Mouse (Mus musculus): Measurements from ENCODE around the gene Gm17359. TPM values are rescaled to one million over a fixed set of nuclear protein-coding genes. Genes with fewer than 3 reads are reported as not detected.
A peak's percentile ranks its signal among the peaks of the same experiment; 100 is the strongest.

Gene Gm17359
- polyA plus RNA-seq, 3 experiments from 2014 or later: not detected

DNA sequence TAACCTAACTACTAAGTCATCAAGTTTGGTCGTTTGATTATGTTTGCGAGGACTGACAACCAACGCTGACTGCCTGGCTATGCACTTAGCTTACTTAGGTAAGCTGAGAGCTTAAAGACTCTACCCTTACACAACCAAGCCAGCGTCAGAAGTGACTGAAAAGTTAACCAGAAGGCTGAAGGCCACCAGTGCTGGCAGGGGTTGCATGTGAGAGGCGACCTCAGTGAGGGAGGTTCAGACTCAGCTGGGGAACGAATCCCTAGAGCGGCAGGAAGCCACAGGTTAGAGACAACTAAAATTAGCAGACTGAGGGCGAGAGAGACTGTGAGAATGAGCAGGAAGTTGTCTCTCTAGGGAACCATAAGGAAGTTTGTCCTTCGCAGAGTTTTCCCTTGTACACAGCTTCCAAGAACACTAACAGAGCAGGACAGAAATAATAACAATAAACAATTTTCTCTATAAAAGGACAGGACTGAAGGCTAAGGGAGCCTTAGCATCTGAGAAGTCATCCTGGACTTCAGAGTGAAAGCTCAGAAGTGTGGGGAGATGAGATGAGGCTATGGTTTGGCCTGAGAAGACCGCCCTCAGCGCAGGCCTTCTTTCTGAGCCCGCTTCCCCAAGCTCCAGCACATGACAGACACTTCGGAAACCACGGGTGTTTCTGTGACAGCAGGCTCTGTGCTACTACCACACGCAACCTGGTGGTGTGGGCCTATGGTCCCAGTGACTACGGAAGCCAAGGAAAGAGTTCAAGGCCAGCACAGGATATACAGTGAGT lies 148.0 kb downstream of the Gm17359 start:
- no peak for ATAC-seq

DNA sequence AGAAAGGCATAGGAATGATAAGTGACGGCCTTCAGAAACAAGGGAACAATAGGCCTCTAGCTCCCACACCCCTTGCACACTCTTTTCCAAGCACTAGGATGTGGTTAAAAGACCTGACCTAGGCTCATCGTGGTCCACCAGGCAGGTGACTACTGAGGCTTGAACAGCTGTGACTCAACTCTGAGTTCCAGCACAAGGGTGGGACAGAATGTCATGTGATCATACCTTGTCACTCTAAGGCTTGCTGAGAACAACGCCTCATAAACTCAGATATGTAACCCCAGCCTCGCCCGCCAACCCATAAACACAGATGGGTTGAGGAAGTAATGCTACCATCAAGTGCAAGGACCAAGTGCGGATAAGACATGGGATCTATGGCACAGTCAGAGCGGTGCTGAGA lies 151.6 kb downstream of the Gm17359 start:
- ATAC-seq: no peak

DNA sequence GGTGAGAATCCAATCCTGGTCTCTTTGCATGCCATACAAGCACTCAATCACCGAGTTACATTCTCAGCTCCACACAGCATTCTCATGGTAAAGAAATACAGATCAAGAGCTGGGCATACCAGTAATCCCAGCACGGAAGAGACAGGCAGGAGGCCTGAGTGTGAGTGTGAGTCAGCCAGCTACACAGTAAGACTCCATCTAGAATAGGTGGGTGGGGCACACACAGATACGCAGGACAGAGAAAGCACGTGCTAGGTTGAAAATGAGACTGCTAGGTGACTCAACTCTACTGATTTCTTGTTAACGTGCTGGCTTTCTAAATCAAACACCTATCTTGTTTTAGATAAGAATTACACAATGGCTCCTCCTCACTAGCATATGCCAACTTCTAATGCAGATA lies 153.6 kb downstream of the Gm17359 start:
- ATAC-seq: no peak

DNA sequence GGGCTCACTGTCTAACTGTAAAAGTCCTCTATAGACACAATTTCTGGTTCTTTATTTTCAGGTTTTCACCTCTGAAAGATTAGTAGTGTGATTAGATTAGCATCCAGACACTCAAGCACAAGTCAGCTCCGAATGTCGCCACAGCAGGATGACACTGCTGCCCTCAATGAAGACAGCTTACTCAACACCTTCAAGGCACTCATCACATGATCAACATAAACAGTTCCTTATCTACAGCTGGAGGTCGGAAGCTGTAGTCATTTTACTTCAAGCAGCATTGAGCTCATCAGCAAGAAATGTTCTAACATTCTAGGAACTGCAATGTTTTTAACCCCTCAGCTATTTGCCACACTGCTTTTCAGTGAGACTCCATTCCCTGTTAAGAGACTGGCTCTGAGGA lies 155.2 kb downstream of the Gm17359 start:
- peak; percentile 32 for ATAC-seq

DNA sequence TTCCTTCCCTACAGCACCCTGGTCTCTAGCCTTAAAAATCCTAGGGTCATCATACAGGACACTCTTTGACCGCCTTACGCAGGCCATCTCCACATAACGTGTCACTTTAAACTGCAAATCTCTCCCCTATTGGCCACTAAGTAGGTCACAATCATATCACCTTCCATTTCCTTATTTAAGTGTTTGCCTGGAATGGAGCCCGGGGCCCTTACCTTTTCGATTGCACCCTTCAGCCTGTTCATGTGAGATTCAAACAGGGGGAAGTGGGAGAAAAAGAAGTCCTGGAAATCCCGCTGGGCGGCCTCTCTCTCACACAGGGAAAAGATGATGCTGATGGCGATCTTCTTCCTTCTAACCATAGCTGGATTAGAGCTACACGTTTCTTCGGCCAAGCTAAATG lies 156.6 kb downstream of the Gm17359 start:
- no peak for ATAC-seq

DNA sequence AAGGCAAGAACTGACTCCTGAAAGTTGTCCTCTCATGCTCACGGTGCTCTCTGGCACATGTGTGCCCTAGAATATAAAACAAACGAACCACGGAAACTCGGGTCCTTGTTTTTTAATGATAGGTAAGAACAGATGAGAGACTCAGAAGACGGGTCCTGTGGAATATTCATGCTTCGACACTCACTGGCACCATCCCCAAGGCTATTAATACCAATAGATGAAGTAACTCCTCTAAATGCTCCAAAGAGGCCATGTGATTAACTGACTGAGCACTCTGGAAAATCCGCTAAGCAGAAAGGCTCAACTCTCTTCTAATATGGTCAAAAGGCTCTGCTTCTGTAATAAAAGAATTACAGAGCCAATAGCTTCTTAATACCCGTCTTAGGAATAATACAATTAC lies 157.6 kb downstream of the Gm17359 start:
- ATAC-seq: no peak

DNA sequence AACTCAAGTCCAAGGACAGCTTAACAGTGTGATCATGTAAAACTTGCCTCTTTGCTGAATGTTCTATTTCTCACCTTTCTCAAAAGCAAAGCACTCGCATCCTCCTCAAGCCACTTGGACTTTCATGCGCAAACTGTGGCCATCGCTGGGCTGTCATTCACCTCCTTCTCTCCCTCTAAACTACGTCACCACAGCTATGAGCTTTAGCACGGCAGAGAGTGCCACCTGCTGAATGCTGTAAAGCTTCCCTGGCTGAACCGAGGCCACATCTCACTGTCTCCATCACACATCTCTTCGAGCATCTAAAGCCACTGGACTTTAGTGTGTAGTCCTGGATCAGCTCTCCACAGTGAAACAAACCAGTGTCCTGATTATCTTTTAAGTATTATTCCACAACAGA lies 158.7 kb downstream of the Gm17359 start:
- ATAC-seq: no peak

DNA sequence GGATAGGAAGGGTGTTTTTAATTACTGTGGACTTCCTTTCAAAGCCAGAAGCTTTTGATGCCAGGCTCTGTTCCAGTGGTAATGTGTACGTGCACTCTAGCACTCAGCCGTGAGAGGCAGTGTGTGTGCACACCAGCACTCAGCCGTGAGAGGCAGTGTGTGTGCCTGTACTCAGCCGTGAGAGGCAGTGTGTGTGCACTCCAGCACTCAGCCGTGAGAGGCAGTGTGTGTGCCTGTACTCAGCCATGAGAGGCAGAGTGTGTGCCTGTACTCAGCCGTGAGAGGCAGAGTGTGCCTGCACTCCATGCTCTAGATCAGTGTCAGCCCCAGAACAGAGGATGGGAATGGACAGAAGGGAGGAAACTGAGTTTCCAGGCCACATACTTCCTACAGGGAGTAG lies 160.2 kb downstream of the Gm17359 start:
- ATAC-seq: no peak

DNA sequence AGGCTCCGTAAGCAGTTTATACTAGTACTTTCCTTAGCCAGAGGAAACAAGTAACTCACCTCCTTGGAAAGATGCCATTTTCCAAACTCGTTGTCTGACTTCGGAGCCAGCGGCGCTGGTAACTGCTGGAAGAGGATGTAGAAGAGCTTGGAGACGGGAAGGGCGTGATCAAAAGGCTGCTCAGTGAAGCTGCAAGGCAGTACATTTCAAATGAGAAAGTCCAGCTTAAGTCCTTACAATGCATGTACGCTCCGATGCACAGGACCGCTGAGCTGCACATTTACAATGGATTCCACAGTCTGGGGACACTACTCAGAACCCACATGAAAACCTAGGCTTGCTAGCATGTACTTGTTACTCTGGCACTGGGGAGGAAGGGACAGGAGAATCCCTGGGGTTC lies 163.8 kb downstream of the Gm17359 start:
- ATAC-seq: no peak

DNA sequence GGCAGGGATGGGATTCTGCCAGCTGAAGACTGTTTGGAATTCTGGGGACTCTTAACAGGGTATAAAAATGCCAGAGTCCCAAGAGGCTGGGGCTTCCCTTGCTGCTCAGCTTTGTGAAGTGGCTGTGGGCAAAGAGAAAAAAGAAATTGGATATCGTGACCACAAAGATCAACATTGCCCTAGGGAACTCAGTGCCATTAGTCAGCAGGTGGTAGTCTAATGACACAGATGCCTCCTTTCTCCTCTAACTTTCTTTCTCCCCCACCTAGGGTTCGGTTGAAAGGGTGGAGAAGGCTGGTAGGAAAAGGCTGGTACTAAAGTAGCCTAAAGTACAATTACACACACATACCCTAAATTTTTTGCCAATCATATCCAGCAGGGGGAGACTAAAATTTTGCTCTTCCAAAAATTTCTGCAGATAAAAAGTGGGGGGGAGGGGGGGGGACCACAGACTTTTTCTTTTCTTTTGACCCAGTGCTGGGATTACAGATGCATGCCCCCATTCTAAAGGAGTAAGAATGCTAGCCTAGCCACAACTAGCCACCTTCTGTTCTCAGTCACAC lies 164.8 kb downstream of the Gm17359 start:
- no peak for ATAC-seq

Other genes with a start within 250 kb of the Gm17359 start
- gene Rapgef2, start 50.1 kb upstream of the Gm17359 start, polyA plus RNA-seq (2017; shearing (Covaris generic)): 1 to 10 TPM; 5.0 to 7.9 (median 6.5) TPM
- gene Fnip2, start 231.1 kb downstream of the Gm17359 start, polyA plus RNA-seq (2017; shearing (Covaris generic)): under 1 TPM; 0.13 to 0.40 (median 0.29) TPM